Mouse (Mus musculus): ENCODE results near the gene N4bp2l1.

The N4bp2l1 gene

DNA sequence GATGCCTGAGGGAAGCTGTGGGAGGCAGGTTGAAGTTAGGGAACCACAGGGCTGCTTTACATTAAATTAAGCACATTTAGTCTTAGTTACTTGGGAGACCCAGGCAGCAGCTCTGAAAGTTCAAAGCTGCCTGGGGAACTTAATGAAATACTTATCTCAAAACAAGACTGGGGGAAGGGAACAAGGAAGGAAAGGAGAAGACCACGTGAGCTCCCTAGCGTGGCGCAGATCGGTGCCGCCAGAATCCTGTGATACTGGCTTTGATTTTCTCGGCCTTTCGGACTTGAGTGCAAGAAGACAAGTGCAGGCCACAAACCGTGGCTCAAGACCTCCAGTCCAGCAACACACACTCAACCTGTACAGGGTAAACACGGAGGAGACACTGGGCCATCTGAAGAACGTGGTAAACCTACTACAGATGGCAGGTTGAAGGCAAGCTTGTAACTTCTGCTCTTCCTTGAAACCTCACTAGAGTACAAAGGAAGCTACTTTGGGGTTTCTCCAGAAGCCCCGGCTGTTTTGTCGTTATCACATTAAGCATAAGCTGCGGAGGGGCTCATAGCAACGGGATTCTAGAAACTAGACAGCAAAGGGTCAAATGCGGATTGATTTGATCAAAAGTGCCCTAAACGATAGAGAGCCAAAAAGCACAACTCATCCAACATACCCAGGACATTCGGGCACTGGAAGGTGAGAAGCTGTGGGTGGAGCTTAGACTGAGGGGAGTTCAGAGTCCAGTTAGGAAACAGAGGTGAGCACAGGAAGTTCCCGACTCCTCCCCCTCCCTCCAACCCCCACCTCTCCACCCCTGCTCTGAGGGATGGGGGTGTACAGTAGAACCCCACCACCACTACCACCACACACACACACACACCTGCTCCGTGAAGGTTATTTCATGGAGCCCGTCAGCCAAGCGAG lies 1.5 kb upstream of the N4bp2l1 start:
- DNase-seq, result no peak

- no peak for DNase-seq
Measured at GRCm38 (mm10) chr5:150595366-150596016, 1.5 kb downstream of the N4bp2l1 start.

DNA sequence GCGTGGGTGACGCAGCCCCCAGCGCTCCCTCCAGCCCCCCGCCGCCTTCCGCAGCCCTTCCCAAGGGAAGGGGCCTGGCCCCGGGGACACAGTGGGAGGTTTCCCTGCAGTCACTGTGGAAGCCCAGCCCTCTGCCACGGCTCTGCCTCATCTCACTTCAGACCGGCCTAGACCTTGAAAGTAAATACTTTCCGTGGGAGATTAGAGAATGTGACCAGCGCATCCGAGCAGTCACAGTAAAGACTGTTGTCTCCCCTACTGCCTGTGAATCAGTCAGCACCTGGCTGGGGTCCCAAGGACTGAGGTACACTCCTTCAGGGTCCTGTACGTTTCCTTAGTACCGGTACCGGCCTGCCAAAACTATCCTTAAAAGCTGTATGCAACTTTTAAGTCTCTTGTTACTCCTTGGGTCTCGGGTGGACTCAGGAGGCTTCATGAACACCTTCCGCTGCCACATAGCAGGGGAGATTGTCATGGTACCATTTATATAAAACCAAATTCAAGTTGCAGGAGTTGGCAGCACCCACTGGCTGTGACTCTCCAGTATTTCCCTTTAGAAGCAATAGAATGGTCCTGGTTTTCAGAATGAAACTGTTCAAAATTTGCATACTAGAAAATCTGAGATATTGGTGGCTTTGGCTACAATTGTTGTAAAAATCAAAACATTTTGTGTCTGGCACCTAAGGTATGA lies 2.2 kb downstream of the N4bp2l1 start:
- no peak for DNase-seq

DNA sequence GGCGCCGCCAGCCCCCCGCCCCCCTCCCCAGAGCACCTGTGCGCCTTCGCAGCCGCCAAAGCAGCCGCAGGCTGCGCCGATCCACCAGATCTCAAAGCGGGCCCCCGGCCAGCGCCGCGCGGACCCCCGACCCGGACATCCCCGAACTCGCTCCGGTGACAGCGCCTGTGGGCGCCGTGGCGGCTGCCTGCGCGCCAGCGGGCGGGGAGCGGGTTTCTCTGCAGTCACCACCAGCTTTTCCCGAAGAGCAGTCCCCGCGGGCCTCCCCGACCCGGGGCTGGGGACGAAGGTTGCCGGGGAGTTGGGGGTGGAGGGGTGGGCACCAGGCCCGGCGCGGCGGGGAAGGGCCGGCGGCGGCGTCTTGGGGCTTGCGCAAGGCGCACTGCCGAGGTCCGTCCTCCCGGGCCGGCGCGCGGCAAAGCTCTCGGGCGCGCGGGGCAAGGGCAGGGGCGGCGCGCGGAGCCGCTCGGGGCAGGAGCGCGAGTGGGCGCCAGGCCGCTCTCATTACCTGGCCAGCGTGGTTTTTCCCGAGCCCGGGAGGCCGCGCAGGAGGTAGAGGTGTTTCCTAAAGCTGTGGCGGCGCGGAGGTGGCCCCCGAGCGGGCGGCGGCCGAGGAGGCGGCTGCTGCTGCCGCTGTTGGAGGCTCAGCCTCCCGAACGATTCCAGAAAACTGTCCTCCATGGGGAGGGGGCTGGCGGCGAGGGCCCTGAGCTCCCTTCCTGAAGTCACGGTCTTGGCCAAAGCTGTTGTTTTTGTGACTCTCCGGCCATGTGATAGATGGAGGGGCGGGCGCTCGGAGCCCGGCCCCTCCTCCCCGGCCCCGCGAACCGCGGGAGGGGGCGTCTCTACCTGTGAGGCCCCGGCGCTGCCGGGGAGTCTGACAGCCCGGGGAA lies 3.0 kb downstream of the N4bp2l1 start:
- peak; percentile 62 for DNase-seq

- peak; percentile 33 for DNase-seq
Measured at GRCm38 (mm10) chr5:150592904-150593755, 3.9 kb downstream of the N4bp2l1 start.

DNA sequence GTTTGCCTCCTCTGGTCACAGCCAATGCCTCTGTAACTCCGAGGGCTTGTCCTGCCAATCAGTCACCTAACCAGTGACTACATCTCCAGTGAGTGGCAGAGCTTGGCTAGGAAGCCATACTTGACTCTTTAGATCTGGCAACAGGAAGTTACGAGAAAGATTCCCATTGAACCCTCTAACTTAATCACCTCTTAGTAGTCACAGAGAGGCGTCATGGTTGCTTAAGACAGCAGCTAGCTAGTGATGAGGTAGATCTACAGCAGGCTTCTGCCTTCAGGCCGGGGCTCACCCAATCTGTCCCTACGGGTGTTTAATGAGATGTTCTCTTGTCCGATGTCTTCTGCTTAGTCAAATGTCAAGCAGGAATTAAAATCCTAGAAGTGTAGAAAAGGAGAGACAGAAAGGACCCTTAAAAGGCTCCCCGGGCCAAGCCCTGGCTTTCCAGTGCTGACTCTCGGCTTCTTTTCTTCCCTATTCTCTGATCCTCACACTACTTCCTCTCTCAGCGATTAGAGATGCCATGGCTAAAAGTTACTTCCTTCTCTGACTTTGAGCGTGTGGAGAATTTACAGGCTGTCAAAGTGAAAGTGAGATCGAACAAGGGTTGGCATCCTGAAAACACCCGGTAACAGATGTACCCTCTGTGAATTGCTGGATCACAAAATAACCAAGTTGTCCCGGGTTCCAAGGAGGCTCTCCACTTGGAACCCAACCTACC lies 4.6 kb downstream of the N4bp2l1 start:
- no peak for DNase-seq

GRCm38 (mm10) chr5:150589945-150590344 lies 7.0 kb downstream of the N4bp2l1 start:
- no peak for DNase-seq

DNA sequence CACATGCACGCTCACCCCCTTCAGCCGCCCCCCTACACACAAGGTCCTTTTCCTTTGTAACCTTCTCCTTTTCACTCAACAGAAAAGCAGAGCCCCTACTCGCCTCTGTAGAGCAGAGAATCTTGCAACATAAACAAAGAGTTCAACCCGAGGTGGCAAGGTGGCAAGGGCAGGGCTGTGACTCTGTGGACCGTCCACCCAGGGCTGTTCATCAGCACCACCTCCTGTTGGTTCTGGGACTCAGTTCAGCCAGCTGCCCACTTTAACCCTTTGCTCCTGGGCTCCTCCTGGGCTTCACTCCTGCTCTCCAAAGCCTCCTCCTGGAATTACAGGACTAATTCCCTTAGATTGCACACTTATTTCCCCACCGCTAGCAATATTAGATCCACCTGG lies 12.7 kb downstream of the N4bp2l1 start:
- DNase-seq, result no peak

DNA sequence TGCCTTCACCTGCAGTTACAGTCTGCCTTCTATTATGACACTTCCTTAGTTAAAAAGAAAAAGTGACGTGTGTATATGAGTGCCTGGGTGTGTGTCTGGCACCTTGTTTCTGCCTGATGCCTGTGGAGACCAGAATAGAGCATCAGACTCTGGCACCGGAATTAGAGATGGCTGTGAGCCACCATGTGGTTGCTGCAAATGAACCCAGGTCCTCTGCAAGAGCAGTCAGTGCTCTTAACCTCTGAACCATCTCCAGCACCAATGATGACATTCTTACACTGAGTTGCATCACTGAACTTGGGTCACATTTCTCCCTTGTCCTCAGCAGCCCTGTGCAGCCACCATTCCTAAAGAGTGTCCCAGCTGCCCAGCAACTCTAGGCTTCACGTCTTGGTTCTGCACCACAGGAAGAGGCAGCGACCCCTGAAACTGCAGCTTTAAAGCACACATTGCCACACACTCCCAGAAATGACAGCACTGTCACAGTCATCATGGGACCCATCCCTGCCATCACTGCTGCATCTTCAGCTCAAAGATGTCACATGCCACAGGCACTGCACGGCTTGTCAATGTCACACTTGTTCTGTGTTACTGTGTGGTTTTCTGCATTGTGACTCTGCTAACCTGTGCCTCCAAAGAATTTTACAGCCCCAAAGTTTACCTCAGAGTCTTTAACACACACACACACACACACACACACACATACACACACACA lies 13.2 kb downstream of the N4bp2l1 start:
- DNase-seq, result no peak

- DNase-seq, result no peak
Measured at GRCm38 (mm10) chr5:150583181-150583580, 13.8 kb downstream of the N4bp2l1 start.

GRCm38 (mm10) chr5:150581180-150581579 lies 15.8 kb downstream of the N4bp2l1 start:
- DNase-seq, result no peak

GRCm38 (mm10) chr5:150578613-150579171 lies 18.3 kb downstream of the N4bp2l1 start:
- DNase-seq, result no peak

- DNase-seq, result no peak
Measured at GRCm38 (mm10) chr5:150576832-150577231, 20.2 kb downstream of the N4bp2l1 start.

GRCm38 (mm10) chr5:150574885-150575284 lies 22.1 kb downstream of the N4bp2l1 start:
- no peak for DNase-seq

- DNase-seq, result no peak
Measured at GRCm38 (mm10) chr5:150574403-150574802, 22.6 kb downstream of the N4bp2l1 start.

GRCm38 (mm10) chr5:150570496-150571219 lies 26.3 kb downstream of the N4bp2l1 start:
- no peak for DNase-seq

DNA sequence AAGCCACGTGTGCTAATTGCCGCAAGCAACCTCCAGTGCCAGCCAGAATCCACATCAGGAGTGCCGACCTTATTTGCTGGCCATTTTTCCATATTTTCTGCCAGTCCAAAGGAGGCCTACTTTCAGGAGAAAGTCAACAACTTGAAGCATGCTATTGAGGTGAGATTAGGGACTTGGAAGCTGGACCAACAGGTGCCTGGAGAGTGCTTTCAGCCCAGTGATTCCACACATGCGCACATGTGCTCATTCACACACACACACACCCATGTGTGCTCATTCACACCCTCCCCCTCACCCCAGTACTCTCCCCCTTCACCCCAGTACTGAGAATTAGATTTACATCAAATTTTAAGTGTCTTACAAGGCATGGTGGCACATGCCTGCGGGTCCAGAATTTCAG lies 30.0 kb downstream of the N4bp2l1 start:
- DNase-seq, result no peak

GRCm38 (mm10) chr5:150566226-150566625 lies 30.8 kb downstream of the N4bp2l1 start:
- peak; percentile 40 for DNase-seq

GRCm38 (mm10) chr5:150564426-150564825 lies 32.6 kb downstream of the N4bp2l1 start:
- DNase-seq, result no peak

Measured in layer of hippocampus, adult 9-11 months (tissue).